Mouse (Mus musculus): ENCODE measurements at regions not wholly inside any gene's neighbourhood (a gene's known extent, or its start where the extent isn't known, plus 50 kb on each side); places are given as distances from the start of the nearest gene placed in this dataset.

GRCm38 (mm10) chr2:148578176-148578575, 94.2 kb upstream of the Nxt1 start:
- Histone ChIP-seq H3K79me2 (ENCODE audit: control insufficient read depth, insufficient read depth) (no peaks in the 10 kb centered on the region), H3K27me3 (ENCODE audit: control insufficient read depth, insufficient read depth, insufficient read length) (no peaks in the 10 kb centered on the region), H3K4me2 (ENCODE audit: low read depth) (no peak overlapping the region), H3ac (ENCODE audit: control insufficient read depth, insufficient read length) (no peak overlapping the region), H3K36me3 (ENCODE audit: control insufficient read depth, insufficient read depth) (no peaks in the 10 kb centered on the region), H3K4me3 (no peak overlapping the region)
- TF ChIP-seq TCF3 (IDR thresholded peaks at IDR 0.05; ENCODE audit: insufficient read length, low read depth): no peak
- TF ChIP-seq SRF (IDR thresholded peaks at IDR 0.05; ENCODE audit: control insufficient read depth, insufficient read length, low read depth): no peak
- no peak for TF ChIP-seq MYOD1 (IDR thresholded peaks at IDR 0.05; ENCODE audit: control insufficient read depth in 1 of 3, insufficient read length in 2 of 3, low read depth in 2 of 3)
- no peak for TF ChIP-seq TCF12 (IDR thresholded peaks at IDR 0.05; ENCODE audit: insufficient read depth, poor library complexity, severe bottlenecking)
- TF ChIP-seq POLR2AphosphoS2 (IDR thresholded peaks at IDR 0.05; ENCODE audit: insufficient read length, low read depth): no peak
- no peak for TF ChIP-seq REST (IDR thresholded peaks at IDR 0.05; ENCODE audit: insufficient read depth, insufficient read length)
- TF ChIP-seq POLR2A (IDR thresholded peaks at IDR 0.05; ENCODE audit: insufficient read length, low read depth): no peak
- TF ChIP-seq MAX (IDR thresholded peaks at IDR 0.05; ENCODE audit: low read depth): no peak
- TF ChIP-seq E2F4 (IDR thresholded peaks at IDR 0.05; ENCODE audit: insufficient read depth): no peak
- TF ChIP-seq CEBPB (IDR thresholded peaks at IDR 0.05; ENCODE audit: insufficient read depth, poor library complexity, severe bottlenecking): no peak
- TF ChIP-seq MYOG (IDR thresholded peaks at IDR 0.05; ENCODE audit: control insufficient read depth in 1 of 3, insufficient read depth in 1 of 3, insufficient read length in 2 of 3, low read depth in 2 of 3): no peak
- no peak for TF ChIP-seq USF1 (IDR thresholded peaks at IDR 0.05; ENCODE audit: low read depth)

GRCm38 (mm10) chr2:148575433-148575832, 97.0 kb upstream of the Nxt1 start:
- Histone ChIP-seq H3K4me3 (no peak overlapping the region), H3ac (ENCODE audit: control insufficient read depth, insufficient read length) (no peak overlapping the region), H3K36me3 (ENCODE audit: control insufficient read depth, insufficient read depth) (no peaks in the 10 kb centered on the region), H3K27me3 (ENCODE audit: control insufficient read depth, insufficient read depth, insufficient read length) (no peaks in the 10 kb centered on the region), H3K4me2 (ENCODE audit: low read depth) (no peak overlapping the region), H3K79me2 (ENCODE audit: control insufficient read depth, insufficient read depth) (no peaks in the 10 kb centered on the region)
- TF ChIP-seq MAX (IDR thresholded peaks at IDR 0.05; ENCODE audit: low read depth): no peak
- TF ChIP-seq MYOG (IDR thresholded peaks at IDR 0.05; ENCODE audit: control insufficient read depth in 1 of 3, insufficient read depth in 1 of 3, insufficient read length in 2 of 3, low read depth in 2 of 3): no peak
- TF ChIP-seq E2F4 (IDR thresholded peaks at IDR 0.05; ENCODE audit: insufficient read depth): no peak
- TF ChIP-seq POLR2AphosphoS2 (IDR thresholded peaks at IDR 0.05; ENCODE audit: insufficient read length, low read depth): no peak
- no peak for TF ChIP-seq TCF3 (IDR thresholded peaks at IDR 0.05; ENCODE audit: insufficient read length, low read depth)
- no peak for TF ChIP-seq USF1 (IDR thresholded peaks at IDR 0.05; ENCODE audit: low read depth)
- no peak for TF ChIP-seq MYOD1 (IDR thresholded peaks at IDR 0.05; ENCODE audit: control insufficient read depth in 1 of 3, insufficient read length in 2 of 3, low read depth in 2 of 3)
- no peak for TF ChIP-seq TCF12 (IDR thresholded peaks at IDR 0.05; ENCODE audit: insufficient read depth, poor library complexity, severe bottlenecking)
- TF ChIP-seq CEBPB (IDR thresholded peaks at IDR 0.05; ENCODE audit: insufficient read depth, poor library complexity, severe bottlenecking): no peak
- no peak for TF ChIP-seq SRF (IDR thresholded peaks at IDR 0.05; ENCODE audit: control insufficient read depth, insufficient read length, low read depth)
- no peak for TF ChIP-seq REST (IDR thresholded peaks at IDR 0.05; ENCODE audit: insufficient read depth, insufficient read length)

- no peak overlapping the region for H3ac ChIP-seq (ENCODE audit: control insufficient read depth, insufficient read length)
- no peaks in the 10 kb centered on the region for H3K27me3 ChIP-seq (ENCODE audit: control insufficient read depth, insufficient read depth, insufficient read length)
- no peak overlapping the region for H3K4me3 ChIP-seq
- TF ChIP-seq TCF3 (IDR thresholded peaks at IDR 0.05; ENCODE audit: insufficient read length, low read depth) (no peak), CEBPB (IDR thresholded peaks at IDR 0.05; ENCODE audit: insufficient read depth, poor library complexity, severe bottlenecking) (no peak), MYOD1 (IDR thresholded peaks at IDR 0.05; ENCODE audit: control insufficient read depth in 1 of 3, insufficient read length in 2 of 3, low read depth in 2 of 3) (no peak), SRF (IDR thresholded peaks at IDR 0.05; ENCODE audit: control insufficient read depth, insufficient read length, low read depth) (no peak), REST (IDR thresholded peaks at IDR 0.05; ENCODE audit: insufficient read depth, insufficient read length) (no peak), POLR2AphosphoS2 (IDR thresholded peaks at IDR 0.05; ENCODE audit: insufficient read length, low read depth) (no peak), TCF12 (IDR thresholded peaks at IDR 0.05; ENCODE audit: insufficient read depth, poor library complexity, severe bottlenecking) (no peak), MAX (IDR thresholded peaks at IDR 0.05; ENCODE audit: low read depth) (no peak), E2F4 (IDR thresholded peaks at IDR 0.05; ENCODE audit: insufficient read depth) (no peak), USF1 (IDR thresholded peaks at IDR 0.05; ENCODE audit: low read depth) (no peak), POLR2A (IDR thresholded peaks at IDR 0.05; ENCODE audit: insufficient read length, low read depth) (no peak), MYOG (IDR thresholded peaks at IDR 0.05; ENCODE audit: control insufficient read depth in 1 of 3, insufficient read depth in 1 of 3, insufficient read length in 2 of 3, low read depth in 2 of 3) (no peak)
- no peaks in the 10 kb centered on the region for H3K36me3 ChIP-seq (ENCODE audit: control insufficient read depth, insufficient read depth)
- H3K79me2 ChIP-seq (ENCODE audit: control insufficient read depth, insufficient read depth): no peaks in the 10 kb centered on the region
- no peak overlapping the region for H3K4me2 ChIP-seq (ENCODE audit: low read depth)
Observed at GRCm38 (mm10) chr2:148572165-148572564, 100.2 kb upstream of the Nxt1 start.

DNA sequence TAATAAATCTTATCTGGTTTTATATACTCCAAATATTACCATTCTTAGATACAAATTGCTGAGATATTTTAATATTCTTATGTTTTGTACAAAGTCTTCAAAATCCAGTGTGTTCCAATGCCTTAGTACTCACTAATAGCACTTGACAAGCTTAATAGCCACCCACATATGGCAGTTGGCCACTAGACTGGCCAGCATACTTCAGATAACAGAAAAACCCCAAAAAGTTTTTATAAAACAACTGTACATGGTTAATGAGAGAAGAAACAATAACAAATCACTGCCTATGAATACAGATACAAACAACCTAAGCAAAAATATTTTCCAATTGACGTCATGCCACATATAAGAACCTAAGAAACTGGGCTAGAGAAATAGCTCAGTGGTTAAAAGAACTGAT, 100.8 kb upstream of the Nxt1 start:
- TF ChIP-seq POLR2AphosphoS2 (IDR thresholded peaks at IDR 0.05; ENCODE audit: insufficient read length, low read depth): no peak
- no peak for TF ChIP-seq USF1 (IDR thresholded peaks at IDR 0.05; ENCODE audit: low read depth)
- Histone ChIP-seq H3K4me2 (ENCODE audit: low read depth) (no peak overlapping the region), H3ac (ENCODE audit: control insufficient read depth, insufficient read length) (no peak overlapping the region)

DNA sequence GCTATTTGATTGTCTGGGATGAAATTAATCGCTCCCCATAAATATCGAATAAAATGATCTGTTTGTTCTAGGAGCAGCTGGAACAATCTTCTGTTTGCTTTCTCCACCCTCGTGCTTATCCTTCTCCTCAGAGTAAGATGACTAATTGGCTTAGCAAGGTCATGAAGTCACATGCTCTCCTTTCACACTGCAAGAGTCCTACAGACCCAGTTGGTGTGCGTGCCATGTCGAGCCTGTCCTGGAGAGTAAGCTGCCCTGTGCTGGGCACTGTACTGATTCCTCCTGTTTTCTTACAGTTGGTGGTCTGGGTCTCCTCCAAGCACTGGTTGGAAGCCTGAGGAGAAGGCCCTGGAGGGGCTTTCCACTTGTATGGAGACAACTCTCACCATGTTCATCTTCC, 101.4 kb upstream of the Nxt1 start:
- TF ChIP-seq MAX (IDR thresholded peaks at IDR 0.05; ENCODE audit: low read depth) (peak; percentile 24), TCF12 (IDR thresholded peaks at IDR 0.05; ENCODE audit: insufficient read depth, poor library complexity, severe bottlenecking) (no peak), USF1 (IDR thresholded peaks at IDR 0.05; ENCODE audit: low read depth) (peak; percentile 63), SRF (IDR thresholded peaks at IDR 0.05; ENCODE audit: control insufficient read depth, insufficient read length, low read depth) (no peak), CEBPB (IDR thresholded peaks at IDR 0.05; ENCODE audit: insufficient read depth, poor library complexity, severe bottlenecking) (no peak), MYOD1 (IDR thresholded peaks at IDR 0.05; ENCODE audit: control insufficient read depth in 1 of 3, insufficient read length in 2 of 3, low read depth in 2 of 3) (no peak), POLR2A (IDR thresholded peaks at IDR 0.05; ENCODE audit: insufficient read length, low read depth) (no peak), POLR2AphosphoS2 (IDR thresholded peaks at IDR 0.05; ENCODE audit: insufficient read length, low read depth) (no peak), REST (IDR thresholded peaks at IDR 0.05; ENCODE audit: insufficient read depth, insufficient read length) (no peak), MYOG (IDR thresholded peaks at IDR 0.05; ENCODE audit: control insufficient read depth in 1 of 3, insufficient read depth in 1 of 3, insufficient read length in 2 of 3, low read depth in 2 of 3) (no peak), E2F4 (IDR thresholded peaks at IDR 0.05; ENCODE audit: insufficient read depth) (no peak), TCF3 (IDR thresholded peaks at IDR 0.05; ENCODE audit: insufficient read length, low read depth) (no peak)
- H3K79me2 ChIP-seq (ENCODE audit: control insufficient read depth, insufficient read depth): no peaks in the 10 kb centered on the region
- H3K4me3 ChIP-seq: no peak overlapping the region
- H3K4me2 ChIP-seq (ENCODE audit: low read depth): peak overlapping the region; percentile 30
- H3K27me3 ChIP-seq (ENCODE audit: control insufficient read depth, insufficient read depth, insufficient read length): no peaks in the 10 kb centered on the region
- no peak overlapping the region for H3ac ChIP-seq (ENCODE audit: control insufficient read depth, insufficient read length)
- no peaks in the 10 kb centered on the region for H3K36me3 ChIP-seq (ENCODE audit: control insufficient read depth, insufficient read depth)

More for the DNA sequence above, 100.8 kb upstream of the Nxt1 start:
- Histone ChIP-seq H3K4me3 (no peak overlapping the region), H3K27me3 (ENCODE audit: control insufficient read depth, insufficient read depth, insufficient read length) (no peaks in the 10 kb centered on the region), H3K79me2 (ENCODE audit: control insufficient read depth, insufficient read depth) (no peaks in the 10 kb centered on the region), H3K36me3 (ENCODE audit: control insufficient read depth, insufficient read depth) (no peaks in the 10 kb centered on the region)

All from myocyte (in vitro differentiated cells).